9 mouse cellular contexts compared by ENCODE assay signal in genomic region chr3:58784219-58785092, GRCm38 (mm10). TPM values are rescaled to one million over a fixed set of nuclear protein-coding genes. Genes with fewer than 3 reads are reported as not detected.
DNase-seq lines count a peak whose midpoint lies in the region; ATAC-seq and TF ChIP-seq lines count a peak whose summit lies in the region.
"Had no signal": no experiment of that assay in that cellular context is flagged by ENCODE, and none has a peak within 500 bp of the region (broad histone marks: within the 10 kb centered on the region; RNA-seq: fewer than 3 reads in every experiment).

No protein-coding gene starts in this region.

- H3K4me1 ChIP-seq in forebrain, embryonic 14.5 days (ENCODE audit: control insufficient read depth, insufficient read depth, low read length), result no peaks in the 10 kb centered on the region
- H3K4me1 ChIP-seq in forebrain, embryonic 10.5 days, result 0 out of 2 replicates have a peak, but pooled peaks cover 3% of the 10 kb centered on the region
- no peaks in the 10 kb centered on the region for H3K4me1 ChIP-seq in lung, embryonic 14.5 days (ENCODE audit: insufficient read depth)
- H3K4me1 ChIP-seq in lung, adult 2 months (ENCODE audit: control insufficient read depth, insufficient read depth, low read length), result no peaks in the 10 kb centered on the region
- no peaks in the 10 kb centered on the region for H3K4me1 ChIP-seq in forebrain, embryonic 12.5 days

- DNase-seq in forebrain, embryonic 14.5 days (ENCODE audit: low spot score), result peak; percentile 64
- no peak for DNase-seq in forebrain, embryonic 10.5 days (ENCODE audit: extremely low spot score, low spot score)
- DNase-seq in lung, embryonic 14.5 days, result peak; percentile 72
- no peak for DNase-seq in lung, adult 2 months
- peak; percentile 39 for DNase-seq in cerebellum, adult 9-11 months
- DNase-seq in kidney, postnatal 14 days, result peak; percentile 39
- DNase-seq in splenic B cell, adult 2 months (ENCODE audit: low read depth, low spot score), result peak; percentile 73

- TF ChIP-seq CTCF in lung, embryonic 14.5 days (IDR thresholded peaks at IDR 0.05; ENCODE audit: low read depth), result peak; percentile 66
- no peak for TF ChIP-seq CTCF in lung, adult 2 months (IDR thresholded peaks at IDR 0.05; ENCODE audit: insufficient read depth, low read length)

- H3K9me3 ChIP-seq in forebrain, embryonic 14.5 days (replicated peaks; ENCODE audit: control insufficient read depth, low read length), result no peaks in the 10 kb centered on the region
- no peaks in the 10 kb centered on the region for H3K9me3 ChIP-seq in forebrain, embryonic 10.5 days
- H3K9me3 ChIP-seq in lung, embryonic 14.5 days (ENCODE audit: low read depth, low read length), result no peaks in the 10 kb centered on the region
- H3K9me3 ChIP-seq in forebrain, embryonic 12.5 days, result no peaks in the 10 kb centered on the region

- H3K36me3 ChIP-seq in forebrain, embryonic 14.5 days (ENCODE audit: control insufficient read depth, insufficient read depth, low read length), result no peaks in the 10 kb centered on the region
- no peaks in the 10 kb centered on the region for H3K36me3 ChIP-seq in forebrain, embryonic 10.5 days (replicated peaks)
- no peaks in the 10 kb centered on the region for H3K36me3 ChIP-seq in lung, embryonic 14.5 days (ENCODE audit: insufficient read depth)
- H3K36me3 ChIP-seq in splenic B cell, adult 2 months (ENCODE audit: control insufficient read depth, insufficient read depth, low read length, poor library complexity, severe bottlenecking), result no peaks in the 10 kb centered on the region
- H3K36me3 ChIP-seq in forebrain, embryonic 12.5 days (replicated peaks), result no peaks in the 10 kb centered on the region

- ATAC-seq in forebrain, embryonic 14.5 days, result 0 out of 2 replicates have a peak, but pooled peaks have one; percentile 22
- ATAC-seq in lung, embryonic 14.5 days (ENCODE audit: insufficient read depth), result no peak
- no peak for ATAC-seq in forebrain, embryonic 12.5 days (ENCODE audit: low FRiP score)

- no peaks in the 10 kb centered on the region for H3K27me3 ChIP-seq in forebrain, embryonic 14.5 days (replicated peaks; ENCODE audit: control insufficient read depth, insufficient read depth, low read length)
- peaks cover 6% of the 10 kb centered on the region; the same call in 1 of the 2 replicates for H3K27me3 ChIP-seq in forebrain, embryonic 10.5 days (ENCODE audit: poor library complexity, severe bottlenecking)
- H3K27me3 ChIP-seq in lung, embryonic 14.5 days (ENCODE audit: insufficient read depth, low read length), result no peaks in the 10 kb centered on the region
- no peaks in the 10 kb centered on the region for H3K27me3 ChIP-seq in splenic B cell, adult 2 months (ENCODE audit: control insufficient read depth, insufficient read depth, low read length, poor library complexity, severe bottlenecking)
- peaks cover 3% of the 10 kb centered on the region; the same call in 1 of the 2 replicates for H3K27me3 ChIP-seq in forebrain, embryonic 12.5 days

- no peak overlapping the region for H3K4me3 ChIP-seq in forebrain, embryonic 14.5 days (ENCODE audit: low read depth, low read length)
- H3K4me3 ChIP-seq in forebrain, embryonic 10.5 days, result no peak overlapping the region
- no peak overlapping the region for H3K4me3 ChIP-seq in lung, embryonic 14.5 days (ENCODE audit: low read depth, low read length)
- no peak overlapping the region for H3K4me3 ChIP-seq in lung, adult 2 months (replicated peaks; ENCODE audit: extremely low read depth, low read depth, low read length)
- H3K4me3 ChIP-seq in forebrain, embryonic 12.5 days (replicated peaks), result no peak overlapping the region

- H3K27ac ChIP-seq in forebrain, embryonic 14.5 days (ENCODE audit: low read depth, low read length), result no peak overlapping the region
- no peak overlapping the region for H3K27ac ChIP-seq in forebrain, embryonic 10.5 days
- no peak overlapping the region for H3K27ac ChIP-seq in lung, embryonic 14.5 days (ENCODE audit: low read depth)
- H3K27ac ChIP-seq in forebrain, embryonic 12.5 days, result no peak overlapping the region
- H3K27ac ChIP-seq: macrophage had no signal

- H3K9ac ChIP-seq in forebrain, embryonic 14.5 days (ENCODE audit: low read length), result no peak overlapping the region
- no peak overlapping the region for H3K9ac ChIP-seq in lung, embryonic 14.5 days
- no peak overlapping the region for H3K9ac ChIP-seq in forebrain, embryonic 12.5 days

- 33% methylated on average over 8 of the region's 8 CpGs for WGBS in forebrain, embryonic 14.5 days
- WGBS in forebrain, embryonic 10.5 days, result 42% methylated on average over 8 of the region's 8 CpGs
- 31% methylated on average over 8 of the region's 8 CpGs for WGBS in lung, embryonic 14.5 days
- 33% methylated on average over 8 of the region's 8 CpGs for WGBS in lung, adult 2 months
- WGBS in forebrain, embryonic 12.5 days, result 37% methylated on average over 8 of the region's 8 CpGs

- no peak overlapping the region for H3K4me2 ChIP-seq in forebrain, embryonic 14.5 days (ENCODE audit: low read length)
- H3K4me2 ChIP-seq in lung, embryonic 14.5 days, result no peak overlapping the region
- H3K4me2 ChIP-seq in forebrain, embryonic 12.5 days, result no peak overlapping the region

- TF ChIP-seq POLR2A in lung, adult 2 months (IDR thresholded peaks at IDR 0.05; ENCODE audit: borderline replicate concordance, extremely low read depth, low read depth, low read length), result no peak

RNA-seq across cellular contexts. Expression of gene Mindy4b-ps, which starts 37.7 kb away (rescaled TPM):
- polyA plus RNA-seq in forebrain, embryonic 14.5 days (2014; fragmentation: Nextera tagmentation; extraction: Ambion mirVana), result 0.13 TPM in 1 of 2 replicates, not detected in the other
- polyA plus RNA-seq in forebrain, embryonic 10.5 days (2016; fragmentation: Nextera tagmentation; extraction: Ambion mirVana), result not detected in 2 replicates
- polyA plus RNA-seq in lung, embryonic 14.5 days (2014; fragmentation: Nextera tagmentation; extraction: Ambion mirVana), result not detected in 2 replicates
- polyA plus RNA-seq in lung, adult 2 months (2012; rRNA removed), result not detected in 2 replicates
- polyA plus RNA-seq in forebrain, embryonic 12.5 days (2016; fragmentation: Nextera tagmentation; extraction: Ambion mirVana), result not detected in 2 replicates
- polyA plus RNA-seq: macrophage had no signal

Comparison
In these comparisons a context has a peak if more than half of its experiments do, and no peak if none do; other contexts are left out.
1. DNase-seq: peak in forebrain, embryonic 14.5 days (single experiment), lung, embryonic 14.5 days (single experiment), cerebellum, adult 9-11 months (single experiment), kidney, postnatal 14 days (single experiment) and splenic B cell, adult 2 months (single experiment); none in forebrain, embryonic 10.5 days (single experiment) and lung, adult 2 months (single experiment).